22 mouse cellular contexts compared by ENCODE assay signal in the genomic region with DNA sequence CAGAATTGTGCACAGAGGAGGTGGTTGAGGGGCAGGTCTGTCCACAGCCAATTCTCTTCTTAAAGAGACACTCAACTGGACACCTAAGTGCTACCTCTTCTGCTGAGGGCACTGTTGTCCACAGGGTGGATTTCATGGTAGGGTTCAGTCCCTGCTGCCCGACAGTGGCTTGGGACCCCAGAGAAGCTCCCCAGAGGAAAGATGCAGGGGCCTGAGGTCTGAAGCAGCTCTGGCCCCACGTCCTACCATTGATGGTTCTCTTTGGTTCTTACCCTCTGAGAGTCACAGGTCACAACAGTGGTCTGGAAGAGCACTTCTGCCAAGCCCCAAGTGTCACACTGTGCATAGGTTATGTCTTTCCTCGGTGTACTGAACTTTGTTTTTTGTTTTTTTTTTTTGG. TPM values are rescaled to one million over a fixed set of nuclear protein-coding genes. Genes with fewer than 3 reads are reported as not detected.
DNase-seq lines count a peak whose midpoint lies in the region; ATAC-seq and TF ChIP-seq lines count a peak whose summit lies in the region.
"Had no signal": no experiment of that assay in that cellular context is flagged by ENCODE, and none has a peak within 500 bp of the region (broad histone marks: within the 10 kb centered on the region; RNA-seq: fewer than 3 reads in every experiment).

No protein-coding gene starts in this region.

- peak; percentile 49 for DNase-seq in midbrain, embryonic 11.5 days (ENCODE audit: low spot score, missing footprints)
- no peak for DNase-seq in midbrain, postnatal 0 days (ENCODE audit: low spot score)
- DNase-seq in B cell, adult 2 months = peak; percentile 9 to 21
- DNase-seq in CH12.LX (ENCODE audit: extremely low read depth) = no peak
- no peak for DNase-seq in urinary bladder, postnatal 25 days (ENCODE audit: low spot score)
- no peak for DNase-seq in adrenal gland, postnatal 36 days
- DNase-seq: adrenal gland, postnatal 25 days; cerebellum, postnatal 25 days; embryo, embryonic 11 days; gastrocnemius, postnatal 10 days; kidney, adult 2 months; lung, postnatal 4 days; right cerebral cortex, postnatal 14 days had no signal

- no peak overlapping the region for H3K4me2 ChIP-seq in midbrain, embryonic 11.5 days
- H3K4me2 ChIP-seq in midbrain, postnatal 0 days (ENCODE audit: low read depth, low read length, poor library complexity, severe bottlenecking) = no peak overlapping the region
- H3K4me2 ChIP-seq in CH12.LX (ENCODE audit: insufficient read depth, low read depth, poor library complexity, severe bottlenecking) = peak overlapping the region; percentile 88
- no peak overlapping the region for H3K4me2 ChIP-seq in embryonic facial prominence, embryonic 15.5 days (replicated peaks)
- H3K4me2 ChIP-seq: forebrain, embryonic 13.5 days; heart, embryonic 15.5 days; limb, embryonic 12.5 days; liver, embryonic 11.5 days; midbrain, embryonic 13.5 days had no signal

- H3K4me1 ChIP-seq in midbrain, embryonic 11.5 days (ENCODE audit: control insufficient read depth, insufficient read depth, low read length) = 0 out of 2 replicates have a peak, but pooled peaks cover 3% of the 10 kb centered on the region
- peaks cover 6% of the 10 kb centered on the region for H3K4me1 ChIP-seq in midbrain, postnatal 0 days (ENCODE audit: insufficient read depth, low read length)
- H3K4me1 ChIP-seq in CH12.LX (ENCODE audit: control insufficient read depth in 1 of 2, insufficient read depth in 2 of 2) = peaks cover 33 to 66% of the 10 kb centered on the region in 2 experiments
- H3K4me1 ChIP-seq in embryonic facial prominence, embryonic 15.5 days = peaks cover 32% of the 10 kb centered on the region

- TF ChIP-seq EP300 in CH12.LX (IDR thresholded peaks at IDR 0.05; ENCODE audit: low read length) = no peak

- 80% methylated on average over 3 of the region's 3 CpGs for WGBS in midbrain, embryonic 11.5 days
- 80% methylated on average over 3 of the region's 3 CpGs for WGBS in midbrain, postnatal 0 days
- 69% methylated on average over 3 of the region's 3 CpGs for WGBS in embryonic facial prominence, embryonic 15.5 days

- dilution Hi-C loops in CH12.LX (cut with MboI; ENCODE audit: extremely low pct_ligation_motif_present, extremely low pct_unique_long_range_greater_than_20kb, low sequenced_read_pairs) = no loop called here

- no peak overlapping the region for H3K27ac ChIP-seq in midbrain, embryonic 11.5 days (ENCODE audit: low read depth, low read length)
- no peak overlapping the region for H3K27ac ChIP-seq in midbrain, postnatal 0 days (ENCODE audit: low read depth, low read length)
- H3K27ac ChIP-seq in CH12.LX (ENCODE audit: insufficient read depth, low read depth) = peak overlapping the region; percentile 38; the same call in 1 of the 2 replicates
- H3K27ac ChIP-seq in embryonic facial prominence, embryonic 15.5 days (replicated peaks) = 0 out of 2 replicates have a peak overlapping the region, but pooled peaks have one; percentile 9
- H3K27ac ChIP-seq: forebrain, embryonic 13.5 days; limb, embryonic 12.5 days; midbrain, embryonic 13.5 days had no signal

- no peak overlapping the region for H3K4me3 ChIP-seq in midbrain, embryonic 11.5 days (ENCODE audit: low read depth, low read length)
- H3K4me3 ChIP-seq in midbrain, postnatal 0 days (ENCODE audit: low read depth, low read length) = no peak overlapping the region
- H3K4me3 ChIP-seq in CH12.LX (replicated peaks in 1 of 3; ENCODE audit: low read depth in 2 of 3, low read length in 2 of 3, poor library complexity in 1 of 3) = peak overlapping the region; percentile 18 to 70 (median 67)
- H3K4me3 ChIP-seq in embryonic facial prominence, embryonic 15.5 days (replicated peaks) = no peak overlapping the region
- H3K4me3 ChIP-seq: forebrain, embryonic 13.5 days; heart, embryonic 15.5 days; limb, embryonic 12.5 days; midbrain, embryonic 13.5 days had no signal

- peaks cover 2% of the 10 kb centered on the region; the same call in 1 of the 2 replicates for H3K36me3 ChIP-seq in midbrain, embryonic 11.5 days (ENCODE audit: control insufficient read depth, insufficient read depth, low read length)
- peaks cover 15% of the 10 kb centered on the region for H3K36me3 ChIP-seq in midbrain, postnatal 0 days (ENCODE audit: insufficient read depth, low read length)
- H3K36me3 ChIP-seq in CH12.LX (replicated peaks in 1 of 2; ENCODE audit: control insufficient read depth in 1 of 2, insufficient read depth in 1 of 2, low read length in 1 of 2) = peaks cover 26 to 37% of the 10 kb centered on the region in 2 experiments
- H3K36me3 ChIP-seq in embryonic facial prominence, embryonic 15.5 days = peaks cover 38% of the 10 kb centered on the region

- TF ChIP-seq RAD21 in CH12.LX (IDR thresholded peaks at IDR 0.05; ENCODE audit: low read depth, low read length) = no peak

- no peak for TF ChIP-seq CTCF in midbrain, postnatal 0 days (IDR thresholded peaks at IDR 0.05)
- no peak for TF ChIP-seq CTCF in CH12.LX (conservative IDR thresholded peaks at IDR 0.05 in 1 of 2, IDR thresholded peaks at IDR 0.05 in 1 of 2; ENCODE audit: low read depth in 2 of 2, low read length in 2 of 2)

- in situ Hi-C loops in CH12.LX (cut with MboI; ENCODE audit: low pct_ligation_motif_present, low pct_unique_long_range_greater_than_20kb, low sequenced_read_pairs) = no loop called here

- ATAC-seq in midbrain, embryonic 11.5 days (ENCODE audit: low FRiP score) = no peak
- ATAC-seq in midbrain, postnatal 0 days (ENCODE audit: low FRiP score) = no peak
- no peak for ATAC-seq in embryonic facial prominence, embryonic 15.5 days (ENCODE audit: insufficient number of reproducible peaks, low FRiP score, low TSS enrichment, low read depth)
- ATAC-seq: forebrain, embryonic 13.5 days; hindbrain, embryonic 16.5 days; lung, postnatal 0 days; midbrain, embryonic 13.5 days had no signal

- no peak overlapping the region for H3K9ac ChIP-seq in midbrain, embryonic 11.5 days (ENCODE audit: low read length)
- H3K9ac ChIP-seq in midbrain, postnatal 0 days (replicated peaks; ENCODE audit: low read length, poor library complexity, severe bottlenecking) = no peak overlapping the region
- peak overlapping the region; percentile 56 for H3K9ac ChIP-seq in CH12.LX (ENCODE audit: insufficient read depth, low read depth)
- H3K9ac ChIP-seq in embryonic facial prominence, embryonic 15.5 days = no peak overlapping the region
- H3K9ac ChIP-seq: forebrain, embryonic 13.5 days; heart, embryonic 15.5 days; limb, embryonic 12.5 days; midbrain, embryonic 13.5 days had no signal

- H3K9me3 ChIP-seq in midbrain, embryonic 11.5 days (ENCODE audit: control insufficient read depth, low read length) = no peaks in the 10 kb centered on the region
- no peaks in the 10 kb centered on the region for H3K9me3 ChIP-seq in midbrain, postnatal 0 days (ENCODE audit: low read length)
- H3K9me3 ChIP-seq in CH12.LX (replicated peaks; ENCODE audit: low read length) = no peaks in the 10 kb centered on the region
- H3K9me3 ChIP-seq in embryonic facial prominence, embryonic 15.5 days (replicated peaks) = no peaks in the 10 kb centered on the region
- H3K9me3 ChIP-seq: forebrain, embryonic 13.5 days; heart, embryonic 15.5 days; limb, embryonic 12.5 days; megakaryocyte, embryonic 14.5 days; midbrain, embryonic 13.5 days had no signal

- TF ChIP-seq POLR2A in CH12.LX (IDR thresholded peaks at IDR 0.05; ENCODE audit: low read depth, low read length) = no peak

- H3K27me3 ChIP-seq in midbrain, embryonic 11.5 days (ENCODE audit: control insufficient read depth, insufficient read depth, low read length) = no peaks in the 10 kb centered on the region
- H3K27me3 ChIP-seq in midbrain, postnatal 0 days (ENCODE audit: insufficient read depth, low read length) = no peaks in the 10 kb centered on the region
- no peaks in the 10 kb centered on the region for H3K27me3 ChIP-seq in CH12.LX (replicated peaks)
- H3K27me3 ChIP-seq in embryonic facial prominence, embryonic 15.5 days = no peaks in the 10 kb centered on the region
- H3K27me3 ChIP-seq: forebrain, embryonic 13.5 days; heart, embryonic 15.5 days; limb, embryonic 12.5 days; megakaryocyte, embryonic 14.5 days; midbrain, embryonic 13.5 days had no signal

- H3K79me2 ChIP-seq in CH12.LX (replicated peaks; ENCODE audit: control insufficient read depth, extremely low read depth, insufficient read depth, poor library complexity, severe bottlenecking) = peaks cover 73% of the 10 kb centered on the region

RNA-seq across cellular contexts. Expression of a gene that starts 6.2 kb away (rescaled TPM):
- polyA plus RNA-seq in midbrain, embryonic 11.5 days (2014; fragmentation: Nextera tagmentation; extraction: Ambion mirVana) = 7.1 and 7.3 TPM in 2 replicates
- total RNA-seq in midbrain, postnatal 0 days (2014; rRNA removed) = 22.5 and 28.1 TPM in 2 replicates
- 14.8 and 18.6 TPM in 2 replicates for polyA plus RNA-seq in midbrain, postnatal 0 days (2015; fragmentation: Nextera tagmentation; extraction: Ambion mirVana)
- total RNA-seq in CH12.LX (2012; rRNA removed) (20.8 and 31.5 TPM in 2 replicates), CH12.LX (2014; rRNA removed) (20.1 and 21.1 TPM in 2 replicates)
- polyA plus RNA-seq in CH12.LX (2012; ENCODE audit: insufficient read length, low read depth) = 15.8 and 22.9 TPM in 2 replicates
- 21.0 and 22.5 TPM in 2 replicates for polyA plus RNA-seq in embryonic facial prominence, embryonic 15.5 days (2015; fragmentation: Nextera tagmentation; extraction: Ambion mirVana)
- total RNA-seq in adrenal gland, postnatal 36 days (2021) = 10 to 100 TPM; 19.7 to 23.4 TPM

RNA-seq across cellular contexts. Expression of a gene that starts 15.0 kb away (rescaled TPM):
- 27.1 and 29.9 TPM in 2 replicates for polyA plus RNA-seq in midbrain, embryonic 11.5 days (2014; fragmentation: Nextera tagmentation; extraction: Ambion mirVana)
- 79.7 and 80.6 TPM in 2 replicates for total RNA-seq in midbrain, postnatal 0 days (2014; rRNA removed)
- 75.0 and 89.3 TPM in 2 replicates for polyA plus RNA-seq in midbrain, postnatal 0 days (2015; fragmentation: Nextera tagmentation; extraction: Ambion mirVana)
- total RNA-seq in CH12.LX (2012; rRNA removed) = 134 and 153 TPM in 2 replicates
- 156 and 170 TPM in 2 replicates for total RNA-seq in CH12.LX (2014; rRNA removed)
- 121 and 166 TPM in 2 replicates for polyA plus RNA-seq in CH12.LX (2012; ENCODE audit: insufficient read length, low read depth)
- 106 and 116 TPM in 2 replicates for polyA plus RNA-seq in embryonic facial prominence, embryonic 15.5 days (2015; fragmentation: Nextera tagmentation; extraction: Ambion mirVana)
- 100 to 1,000 TPM; 122 to 128 TPM for total RNA-seq in adrenal gland, postnatal 36 days (2021)

RNA-seq across cellular contexts. Expression of a gene that starts 20.6 kb away (rescaled TPM):
- polyA plus RNA-seq in midbrain, embryonic 11.5 days (2014; fragmentation: Nextera tagmentation; extraction: Ambion mirVana) = 21.7 and 25.0 TPM in 2 replicates
- 34.7 and 35.1 TPM in 2 replicates for total RNA-seq in midbrain, postnatal 0 days (2014; rRNA removed)
- 32.9 and 34.7 TPM in 2 replicates for polyA plus RNA-seq in midbrain, postnatal 0 days (2015; fragmentation: Nextera tagmentation; extraction: Ambion mirVana)
- total RNA-seq in CH12.LX (2012; rRNA removed) = 18.0 and 19.3 TPM in 2 replicates
- total RNA-seq in CH12.LX (2014; rRNA removed) = 16.2 and 17.6 TPM in 2 replicates
- polyA plus RNA-seq in CH12.LX (2012; ENCODE audit: insufficient read length, low read depth) = 21.3 and 24.1 TPM in 2 replicates
- 26.8 and 30.8 TPM in 2 replicates for polyA plus RNA-seq in embryonic facial prominence, embryonic 15.5 days (2015; fragmentation: Nextera tagmentation; extraction: Ambion mirVana)
- total RNA-seq in adrenal gland, postnatal 36 days (2021) = 10 to 100 TPM; 16.3 to 18.3 TPM

RNA-seq across cellular contexts. Expression of a gene that starts 28.9 kb away (rescaled TPM):
- 11.4 and 14.2 TPM in 2 replicates for polyA plus RNA-seq in midbrain, embryonic 11.5 days (2014; fragmentation: Nextera tagmentation; extraction: Ambion mirVana)
- total RNA-seq in midbrain, postnatal 0 days (2014; rRNA removed) = 6.9 and 7.4 TPM in 2 replicates
- polyA plus RNA-seq in midbrain, postnatal 0 days (2015; fragmentation: Nextera tagmentation; extraction: Ambion mirVana) = 4.8 and 7.1 TPM in 2 replicates
- total RNA-seq in CH12.LX (2012; rRNA removed) = 18.2 TPM in 2 replicates
- total RNA-seq in CH12.LX (2014; rRNA removed) = 15.9 and 16.2 TPM in 2 replicates
- 7.6 and 8.6 TPM in 2 replicates for polyA plus RNA-seq in CH12.LX (2012; ENCODE audit: insufficient read length, low read depth)
- 13.7 and 16.6 TPM in 2 replicates for polyA plus RNA-seq in embryonic facial prominence, embryonic 15.5 days (2015; fragmentation: Nextera tagmentation; extraction: Ambion mirVana)
- 10 to 100 TPM; 15.6 to 20.1 TPM for total RNA-seq in adrenal gland, postnatal 36 days (2021)

RNA-seq across cellular contexts. Expression of a gene that starts 29.0 kb away (rescaled TPM):
- polyA plus RNA-seq in midbrain, embryonic 11.5 days (2014; fragmentation: Nextera tagmentation; extraction: Ambion mirVana) = 819 and 852 TPM in 2 replicates
- total RNA-seq in midbrain, postnatal 0 days (2014; rRNA removed) = 129 and 162 TPM in 2 replicates
- 766 and 825 TPM in 2 replicates for polyA plus RNA-seq in midbrain, postnatal 0 days (2015; fragmentation: Nextera tagmentation; extraction: Ambion mirVana)
- total RNA-seq in CH12.LX (2012; rRNA removed) (255 and 369 TPM in 2 replicates), CH12.LX (2014; rRNA removed) (336 and 356 TPM in 2 replicates)
- polyA plus RNA-seq in CH12.LX (2012; ENCODE audit: insufficient read length, low read depth) = 494 and 529 TPM in 2 replicates
- 509 and 534 TPM in 2 replicates for polyA plus RNA-seq in embryonic facial prominence, embryonic 15.5 days (2015; fragmentation: Nextera tagmentation; extraction: Ambion mirVana)
- 100 to 1,000 TPM; 384 to 426 TPM for total RNA-seq in adrenal gland, postnatal 36 days (2021)

Comparison
In these comparisons a context has a peak if more than half of its experiments do, and no peak if none do; other contexts are left out.
1. DNase-seq: peak in midbrain, embryonic 11.5 days (single experiment) and B cell, adult 2 months (2 of 2); none in midbrain, postnatal 0 days (single experiment), CH12.LX (single experiment), urinary bladder, postnatal 25 days (single experiment) and adrenal gland, postnatal 36 days (0 of 2).
2. H3K27ac ChIP-seq: peak in CH12.LX (single experiment) and embryonic facial prominence, embryonic 15.5 days (single experiment); none in midbrain, embryonic 11.5 days (single experiment) and midbrain, postnatal 0 days (single experiment).
3. H3K4me3 ChIP-seq: peak in CH12.LX (3 of 3); none in midbrain, embryonic 11.5 days (single experiment), midbrain, postnatal 0 days (single experiment) and embryonic facial prominence, embryonic 15.5 days (single experiment).